Mouse (Mus musculus) brain, embryonic 18.5 days (tissue): Measurements from ENCODE around the gene Ctnnbl1.

Experiments
- DNase-seq: peaks from one replicate; pipeline ENCODE4 v3.0.0-alpha.2; 2012; ENCODE audit warnings: low read depth, low spot score

Ctnnbl1 gene

GRCm38 (mm10) chr2:157750481-157750880 is 13.3 kb downstream of the Ctnnbl1 start:
- DNase-seq = no peak

GRCm38 (mm10) chr2:157750926-157751588 is 13.9 kb downstream of the Ctnnbl1 start:
- no peak for DNase-seq

DNA sequence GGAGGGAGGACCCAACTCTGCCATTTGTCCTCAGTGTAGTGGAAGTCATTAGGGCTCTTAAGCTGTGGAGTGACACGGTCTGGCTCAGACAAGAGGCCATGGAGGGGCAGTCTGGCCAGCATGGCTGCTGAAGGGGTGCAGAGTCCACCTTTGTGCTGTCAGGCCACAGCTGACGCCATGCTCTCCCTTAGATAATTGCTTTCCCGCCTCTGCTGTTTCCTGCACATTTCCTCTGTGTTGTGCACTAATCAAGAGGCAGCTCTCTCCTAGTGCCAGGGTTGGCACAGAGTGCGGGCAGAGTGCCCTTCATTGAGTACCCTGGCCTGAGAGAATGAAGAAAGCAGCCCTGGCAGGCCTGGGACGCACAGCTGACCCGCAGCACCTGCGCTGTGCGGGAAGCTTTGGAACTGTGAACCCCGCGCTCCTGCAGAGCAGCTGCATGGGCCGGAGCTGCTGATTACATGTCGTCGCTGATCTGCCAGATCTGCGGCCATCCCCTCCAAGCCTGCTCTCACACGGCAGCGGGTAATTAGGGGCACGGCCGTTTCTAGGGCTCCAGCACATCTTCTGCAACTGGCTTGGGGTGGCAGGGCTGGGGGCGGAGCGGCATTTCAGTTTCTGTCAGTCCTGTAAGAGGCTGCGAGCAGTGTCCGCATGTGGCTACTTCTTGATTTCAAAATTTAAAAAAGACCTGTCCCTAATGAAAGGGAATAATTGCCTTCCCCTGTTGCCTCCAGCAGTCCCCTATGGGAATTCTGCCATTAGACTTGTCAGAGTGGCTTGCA is 14.6 kb downstream of the Ctnnbl1 start:
- peak; percentile 66 for DNase-seq

GRCm38 (mm10) chr2:157752374-157752743 is 15.2 kb downstream of the Ctnnbl1 start:
- DNase-seq = no peak

DNA sequence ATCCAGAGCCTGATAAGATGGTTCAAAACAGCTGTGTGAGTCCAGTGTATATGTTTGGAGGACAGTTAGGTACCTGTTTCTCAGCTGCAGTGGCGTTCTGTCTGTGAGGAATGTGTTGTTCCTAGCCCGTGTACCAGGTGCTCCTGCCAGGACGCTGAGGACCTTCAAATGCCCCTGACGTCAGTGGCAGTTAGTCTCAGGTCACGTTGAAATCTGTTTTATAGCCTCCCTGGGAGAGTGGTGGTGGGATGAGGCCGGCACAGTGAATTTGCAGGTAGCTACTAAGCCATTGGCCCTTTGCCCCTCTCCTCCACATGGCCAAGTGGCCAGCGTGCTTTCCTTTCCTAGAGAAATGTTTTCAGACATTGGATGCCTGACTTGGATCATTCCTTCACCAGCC is 18.6 kb downstream of the Ctnnbl1 start:
- DNase-seq = no peak

DNA sequence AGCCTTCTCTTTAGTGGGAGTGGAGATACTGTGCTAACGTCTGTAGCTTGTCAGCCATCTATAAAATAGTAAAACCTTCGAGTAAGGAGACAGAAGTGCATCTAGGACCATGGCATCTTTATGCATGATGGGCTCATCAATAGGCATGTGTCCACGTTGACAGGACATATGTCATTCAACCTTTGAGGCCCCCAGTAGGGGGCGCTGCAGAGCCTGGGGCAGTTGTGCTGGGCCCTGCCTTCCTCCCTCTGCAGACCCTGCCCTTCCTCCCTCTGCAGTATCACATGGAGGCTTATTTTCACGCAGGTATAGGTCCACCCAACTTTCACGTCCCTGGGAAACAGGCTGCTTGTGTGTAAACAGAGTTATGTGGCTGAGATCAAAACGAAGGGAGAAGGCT is 19.0 kb downstream of the Ctnnbl1 start:
- no peak for DNase-seq

GRCm38 (mm10) chr2:157758395-157758794 is 21.2 kb downstream of the Ctnnbl1 start:
- no peak for DNase-seq

GRCm38 (mm10) chr2:157759717-157760116 is 22.5 kb downstream of the Ctnnbl1 start:
- no peak for DNase-seq

DNA sequence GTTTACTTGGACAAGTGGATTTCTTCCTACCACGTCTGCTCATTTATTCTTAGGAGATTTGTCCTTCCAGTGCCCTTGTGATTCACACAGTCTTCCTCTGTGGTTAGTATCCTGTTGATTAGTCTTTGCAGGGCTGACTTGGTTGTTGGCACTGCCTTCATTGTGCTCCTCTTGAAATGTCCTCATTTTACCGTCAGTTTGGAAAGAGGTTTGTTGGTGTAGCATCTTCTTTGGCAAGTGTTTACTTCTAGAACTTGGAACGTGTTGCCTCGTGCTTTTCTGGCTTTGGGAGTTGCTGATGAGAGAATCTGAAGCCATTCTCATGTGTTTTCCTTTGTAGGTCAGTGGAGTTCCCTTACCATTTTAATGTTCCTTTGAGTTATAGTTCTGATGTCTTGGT is 25.7 kb downstream of the Ctnnbl1 start:
- DNase-seq = no peak

DNA sequence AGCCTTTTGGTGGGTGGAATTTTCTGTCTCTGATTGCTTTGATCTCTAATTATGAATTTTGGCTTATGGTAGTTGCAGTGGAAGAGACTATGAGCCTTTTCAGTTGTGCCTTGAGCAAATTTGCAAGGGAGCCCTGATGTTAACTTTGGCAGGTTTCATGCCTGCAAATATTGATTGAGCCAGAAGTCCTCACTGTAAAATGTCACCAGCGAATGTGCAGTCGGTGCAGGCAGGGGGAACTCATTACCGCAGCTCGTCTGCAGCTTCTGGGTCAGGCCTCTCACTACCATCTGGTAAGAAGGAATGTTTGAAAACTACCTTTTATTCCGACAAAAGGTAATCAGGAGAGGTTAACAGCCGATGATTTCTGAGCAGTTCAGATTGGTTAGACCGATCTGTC is 29.4 kb downstream of the Ctnnbl1 start:
- no peak for DNase-seq

- no peak for DNase-seq
Measured at GRCm38 (mm10) chr2:157768682-157769429, 31.7 kb downstream of the Ctnnbl1 start.

GRCm38 (mm10) chr2:157770761-157771160 is 33.6 kb downstream of the Ctnnbl1 start:
- no peak for DNase-seq

- no peak for DNase-seq
Measured at GRCm38 (mm10) chr2:157773661-157774060, 36.5 kb downstream of the Ctnnbl1 start.

DNA sequence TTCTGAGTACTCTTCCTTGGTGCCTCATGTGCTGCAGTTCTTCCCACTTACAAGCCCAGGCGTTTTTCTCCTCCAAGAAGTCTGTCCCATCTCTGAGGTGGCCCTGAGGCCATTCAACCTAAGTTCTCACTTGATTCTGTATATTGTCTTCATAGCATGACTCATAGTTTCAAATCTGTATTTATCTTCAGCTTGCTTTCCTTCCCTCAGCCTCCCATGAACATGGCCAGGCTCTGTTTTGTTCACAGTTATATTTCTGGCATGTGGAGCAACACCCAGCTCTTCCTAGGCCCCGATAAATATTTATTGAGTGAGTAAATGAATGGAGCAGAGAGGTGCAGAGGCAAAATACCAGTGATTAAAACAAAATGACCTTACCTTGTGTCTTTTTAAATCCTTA is 38.8 kb downstream of the Ctnnbl1 start:
- no peak for DNase-seq

- no peak for DNase-seq
Measured at GRCm38 (mm10) chr2:157780956-157781355, 43.8 kb downstream of the Ctnnbl1 start.

DNA sequence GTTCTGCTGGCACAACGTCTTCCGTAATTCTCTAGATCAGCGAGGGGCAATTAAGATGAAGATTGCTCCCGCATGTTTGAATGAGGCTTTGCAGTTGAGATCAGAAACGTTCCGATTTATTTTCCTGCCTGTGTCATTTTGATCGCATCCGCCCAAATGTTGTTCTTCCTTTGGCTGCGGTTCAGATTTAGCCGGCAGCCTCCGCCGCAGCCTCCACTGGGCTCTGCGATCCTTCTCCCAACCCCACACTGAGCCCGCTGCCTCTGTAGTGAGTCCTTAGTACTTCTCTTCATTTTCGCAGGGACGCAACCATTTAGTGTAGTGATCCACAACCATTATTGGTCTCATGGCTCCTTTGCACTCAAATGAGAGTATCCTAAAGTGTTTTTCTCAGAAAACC is 46.0 kb downstream of the Ctnnbl1 start:
- DNase-seq = no peak

GRCm38 (mm10) chr2:157784238-157784637 is 47.0 kb downstream of the Ctnnbl1 start:
- no peak for DNase-seq

DNA sequence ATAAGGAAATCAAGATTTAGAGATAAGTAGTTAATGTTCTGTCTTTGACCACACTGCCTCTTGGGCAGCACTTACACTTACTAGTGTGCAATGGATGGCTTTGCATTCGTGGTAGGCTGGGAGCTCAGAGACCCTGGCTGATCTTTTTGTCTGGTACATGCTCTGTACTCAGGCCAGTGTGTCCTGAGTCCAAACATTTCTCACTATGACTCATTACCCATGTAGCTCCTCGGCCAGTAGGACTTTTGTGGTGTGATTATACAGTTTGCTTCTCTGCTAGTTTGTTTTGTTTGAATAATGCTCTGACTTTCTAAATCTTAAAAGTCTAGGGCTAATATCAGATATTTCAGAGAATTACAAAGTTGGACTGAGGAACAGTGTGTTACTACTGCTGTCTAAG is 47.4 kb downstream of the Ctnnbl1 start:
- DNase-seq = no peak

GRCm38 (mm10) chr2:157789226-157789625 is 52.0 kb downstream of the Ctnnbl1 start:
- DNase-seq = no peak

- DNase-seq = no peak
Measured at GRCm38 (mm10) chr2:157790836-157791495, 53.8 kb downstream of the Ctnnbl1 start.

GRCm38 (mm10) chr2:157791528-157792162 is 54.4 kb downstream of the Ctnnbl1 start:
- DNase-seq = no peak
